In genomic region chr7:92457791-92458190, GRCm38 (mm10) we compare ENCODE assay signal across 13 mouse cellular contexts.
DNase-seq lines count a peak whose midpoint lies in the region; ATAC-seq and TF ChIP-seq lines count a peak whose summit lies in the region.
"Had no signal": no experiment of that assay in that cellular context is flagged by ENCODE, and none has a peak within 500 bp of the region (broad histone marks: within the 10 kb centered on the region; RNA-seq: fewer than 3 reads in every experiment).

No protein-coding gene starts in this region.

- H3K36me3 ChIP-seq in limb, embryonic 11.5 days (ENCODE audit: control insufficient read depth, insufficient read depth, low read length): no peaks in the 10 kb centered on the region
- H3K36me3 ChIP-seq in hindbrain, embryonic 11.5 days (ENCODE audit: control insufficient read depth, insufficient read depth, low read length): no peaks in the 10 kb centered on the region
- no peaks in the 10 kb centered on the region for H3K36me3 ChIP-seq in kidney, adult 2 months (ENCODE audit: control insufficient read depth, insufficient read depth, low read length)
- H3K36me3 ChIP-seq: hindbrain, embryonic 10.5 days; midbrain, embryonic 12.5 days had no signal

- 48% methylated on average over 4 of the region's 4 CpGs for WGBS in bone marrow, adult 2 months
- WGBS in limb, embryonic 11.5 days: 12% methylated on average over 4 of the region's 4 CpGs
- 55% methylated on average over 4 of the region's 4 CpGs for WGBS in hindbrain, embryonic 11.5 days
- WGBS in kidney, adult 2 months: 15% methylated on average over 4 of the region's 4 CpGs

- H3K27ac ChIP-seq in bone marrow, adult 2 months (ENCODE audit: control insufficient read depth, insufficient read depth, low read depth, low read length, poor library complexity): peak overlapping the region; percentile 61
- H3K27ac ChIP-seq in limb, embryonic 11.5 days (replicated peaks; ENCODE audit: low read depth, low read length): no peak overlapping the region
- H3K27ac ChIP-seq in hindbrain, embryonic 11.5 days (ENCODE audit: low read depth, low read length): no peak overlapping the region
- H3K27ac ChIP-seq in kidney, adult 2 months (ENCODE audit: insufficient read depth, low read depth, low read length): no peak overlapping the region
- H3K27ac ChIP-seq: hindbrain, embryonic 10.5 days; midbrain, embryonic 12.5 days had no signal

- peak; percentile 26 for DNase-seq in adrenal gland, postnatal 14 days
- no peak for DNase-seq in adrenal gland, adult 2 months
- DNase-seq in heart, adult 8-10 months (ENCODE audit: low spot score): peak; percentile 48
- DNase-seq in limb, embryonic 11.5 days (ENCODE audit: low spot score): peak; percentile 30
- no peak for DNase-seq in adipocyte (ENCODE audit: low spot score)
- DNase-seq in hindbrain, embryonic 11.5 days (ENCODE audit: low spot score): no peak
- DNase-seq in kidney, adult 2 months: no peak
- DNase-seq: cerebellum, adult 9-10 months; retina, postnatal 1 day; thymus, postnatal 14 days had no signal

- no peaks in the 10 kb centered on the region for H3K27me3 ChIP-seq in limb, embryonic 11.5 days (ENCODE audit: control insufficient read depth, insufficient read depth, low read length)
- no peaks in the 10 kb centered on the region for H3K27me3 ChIP-seq in hindbrain, embryonic 11.5 days (ENCODE audit: control insufficient read depth, insufficient read depth, low read length)
- no peaks in the 10 kb centered on the region for H3K27me3 ChIP-seq in kidney, adult 2 months (replicated peaks; ENCODE audit: control insufficient read depth, insufficient read depth, low read length)
- H3K27me3 ChIP-seq: midbrain, embryonic 12.5 days had no signal

- TF ChIP-seq POLR2A in bone marrow, adult 2 months (IDR thresholded peaks at IDR 0.05; ENCODE audit: borderline replicate concordance, control insufficient read depth, low read depth, low read length): no peak
- no peak for TF ChIP-seq POLR2A in kidney, adult 2 months (IDR thresholded peaks at IDR 0.05; ENCODE audit: low read depth, low read length)

- H3K4me3 ChIP-seq in bone marrow, adult 2 months (replicated peaks; ENCODE audit: control insufficient read depth, low read depth, low read length): no peak overlapping the region
- no peak overlapping the region for H3K4me3 ChIP-seq in limb, embryonic 11.5 days (ENCODE audit: low read depth, low read length)
- no peak overlapping the region for H3K4me3 ChIP-seq in hindbrain, embryonic 11.5 days (ENCODE audit: low read depth, low read length)
- no peak overlapping the region for H3K4me3 ChIP-seq in kidney, adult 2 months (ENCODE audit: insufficient read depth, low read depth, low read length)
- H3K4me3 ChIP-seq: hindbrain, embryonic 10.5 days; midbrain, embryonic 12.5 days had no signal

- no peak overlapping the region for H3K9ac ChIP-seq in limb, embryonic 11.5 days (ENCODE audit: low read length)
- H3K9ac ChIP-seq in hindbrain, embryonic 11.5 days (ENCODE audit: low read depth, low read length): no peak overlapping the region
- H3K9ac ChIP-seq: midbrain, embryonic 12.5 days had no signal

- 0 out of 2 replicates have a peak, but pooled peaks cover 1% of the 10 kb centered on the region for H3K4me1 ChIP-seq in bone marrow, adult 2 months (ENCODE audit: control insufficient read depth, insufficient read depth, low read length)
- peaks cover 10% of the 10 kb centered on the region; the same call in 1 of the 2 replicates for H3K4me1 ChIP-seq in limb, embryonic 11.5 days (ENCODE audit: control insufficient read depth, insufficient read depth, low read length)
- H3K4me1 ChIP-seq in hindbrain, embryonic 11.5 days (replicated peaks; ENCODE audit: control insufficient read depth, insufficient read depth, low read length): no peaks in the 10 kb centered on the region
- H3K4me1 ChIP-seq in kidney, adult 2 months (ENCODE audit: control insufficient read depth, insufficient read depth, low read length): no peaks in the 10 kb centered on the region
- H3K4me1 ChIP-seq: midbrain, embryonic 12.5 days had no signal

- ATAC-seq in limb, embryonic 11.5 days (ENCODE audit: insufficient number of reproducible peaks, low FRiP score, low TSS enrichment, low read depth): peak; percentile 68; the same call in 1 of the 2 replicates
- no peak for ATAC-seq in hindbrain, embryonic 11.5 days (ENCODE audit: low FRiP score)

- H3K9me3 ChIP-seq in limb, embryonic 11.5 days (ENCODE audit: control insufficient read depth, low read length): no peaks in the 10 kb centered on the region
- H3K9me3 ChIP-seq in hindbrain, embryonic 11.5 days (ENCODE audit: control insufficient read depth, low read length): no peaks in the 10 kb centered on the region
- H3K9me3 ChIP-seq: hindbrain, embryonic 10.5 days; midbrain, embryonic 12.5 days had no signal

- TF ChIP-seq CTCF in bone marrow, adult 2 months (IDR thresholded peaks at IDR 0.05; ENCODE audit: control insufficient read depth, insufficient read depth, low read length): no peak
- no peak for TF ChIP-seq CTCF in kidney, adult 2 months (conservative IDR thresholded peaks at IDR 0.05; ENCODE audit: insufficient read depth, insufficient read length, low read depth, low read length)

- no peak overlapping the region for H3K4me2 ChIP-seq in limb, embryonic 11.5 days (ENCODE audit: low read depth, severe bottlenecking)
- H3K4me2 ChIP-seq in hindbrain, embryonic 11.5 days (replicated peaks; ENCODE audit: low read depth, low read length): no peak overlapping the region
- H3K4me2 ChIP-seq: midbrain, embryonic 12.5 days had no signal

Comparison
In these comparisons a context has a peak if more than half of its experiments do, and no peak if none do; other contexts are left out.
1. DNase-seq: peak in adrenal gland, postnatal 14 days (single experiment), heart, adult 8-10 months (single experiment) and limb, embryonic 11.5 days (single experiment); none in adrenal gland, adult 2 months (single experiment), adipocyte (single experiment), hindbrain, embryonic 11.5 days (single experiment) and kidney, adult 2 months (single experiment).